Mouse (Mus musculus) MEL (cell line): ENCODE measurements around the gene Rapgef4.

Experiments
- CHD1 ChIP-seq: IDR thresholded peaks from 2 replicates; pipeline ENCODE4 v1.6.1; 2012; ENCODE audit warnings: low read depth, mild to moderate bottlenecking, inconsistent platforms, low read length, improper control_type of control experiment
- CTCF ChIP-seq, 3 experiments: IDR thresholded peaks in 2 of 3; conservative IDR thresholded peaks in 1 of 3; 2 replicates each; pipeline ENCODE4 v1.5.1; 2011 to 2012; ENCODE audit warnings: low read length in 3 of 3, low read depth in 2 of 3, mild to moderate bottlenecking in 2 of 3, improper control_type of control experiment in 1 of 3, inconsistent platforms in 1 of 3, mixed read lengths in 1 of 3, moderate library complexity in 1 of 3; ENCODE audit not compliant: control insufficient read depth in 1 of 3, insufficient read depth in 1 of 3, poor library complexity in 1 of 3, severe bottlenecking in 1 of 3
- ELF1 ChIP-seq: IDR thresholded peaks from 2 replicates; pipeline ENCODE4 v1.6.1; 2014; ENCODE audit warnings: low read depth, mild to moderate bottlenecking, inconsistent platforms, low read length, improper control_type of control experiment, moderate library complexity
- GATA1 ChIP-seq: IDR thresholded peaks from 2 replicates; pipeline ENCODE4 v1.6.1; 2011; ENCODE audit warnings: low read depth, low read length, improper control_type of control experiment
- HCFC1 ChIP-seq: IDR thresholded peaks from 2 replicates; pipeline ENCODE4 v1.6.1; 2012; ENCODE audit warnings: low read depth, mild to moderate bottlenecking, inconsistent platforms, low read length, improper control_type of control experiment, moderate library complexity
- JUND ChIP-seq: IDR thresholded peaks from 2 replicates; pipeline ENCODE4 v1.6.1; 2011; ENCODE audit warnings: low read depth, mild to moderate bottlenecking, improper control_type of control experiment, low read length
- MEF2A ChIP-seq: IDR thresholded peaks from 2 replicates; pipeline ENCODE4 v1.6.1; 2014; ENCODE audit warnings: low read depth, mild to moderate bottlenecking, inconsistent platforms, low read length, improper control_type of control experiment; ENCODE audit not compliant: poor library complexity, insufficient replicate concordance, severe bottlenecking; ENCODE audit errors: extremely low read depth
- MXI1 ChIP-seq: IDR thresholded peaks from 2 replicates; pipeline ENCODE4 v1.6.1; 2011; ENCODE audit warnings: mild to moderate bottlenecking, low read depth, low read length, improper control_type of control experiment
- MYC ChIP-seq: IDR thresholded peaks from 2 replicates; pipeline ENCODE4 v1.6.1; 2011; ENCODE audit warnings: low read depth, mild to moderate bottlenecking, low read length, improper control_type of control experiment, moderate library complexity
- POLR2A ChIP-seq, 2 experiments: IDR thresholded peaks; 2 replicates each; pipeline ENCODE4 v1.6.1; 2011 to 2012; ENCODE audit warnings: low read length in 2 of 2, mild to moderate bottlenecking in 2 of 2, control low read depth in 1 of 2, improper control_type of control experiment in 1 of 2, low read depth in 1 of 2, moderate library complexity in 1 of 2; ENCODE audit not compliant: control insufficient read depth in 1 of 2, insufficient read depth in 1 of 2, poor library complexity in 1 of 2
- SMC3 ChIP-seq: IDR thresholded peaks from 2 replicates; pipeline ENCODE4 v1.6.1; 2011; ENCODE audit warnings: low read depth, low read length, improper control_type of control experiment

DNA sequence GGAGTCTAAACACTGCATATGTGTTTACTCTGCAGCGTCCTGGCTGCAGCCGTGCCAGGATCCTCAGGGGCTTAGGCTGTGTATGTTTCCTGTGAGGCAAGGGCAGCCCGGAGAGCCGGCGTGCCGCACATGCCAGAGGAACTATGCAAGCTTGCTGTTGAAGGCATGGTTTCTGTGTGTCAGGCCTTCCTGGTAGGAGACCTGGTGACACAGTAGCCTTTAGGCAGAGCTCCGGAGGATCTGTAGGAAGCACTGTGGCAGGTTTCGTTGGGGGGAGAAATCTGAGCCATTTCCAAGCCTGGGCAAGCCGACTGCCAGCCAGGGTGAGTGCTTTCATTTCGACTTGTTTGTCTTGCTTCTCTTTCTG lies 316.7 kb downstream of the Rapgef4 start:
- TF ChIP-seq CTCF (IDR thresholded peaks at IDR 0.05 in 2 of 3, conservative IDR thresholded peaks at IDR 0.05 in 1 of 3; ENCODE audit: control insufficient read depth in 1 of 3, insufficient read depth in 1 of 3, low read depth in 2 of 3, low read length in 3 of 3, poor library complexity in 1 of 3, severe bottlenecking in 1 of 3) (no peak), POLR2A (IDR thresholded peaks at IDR 0.05; ENCODE audit: control insufficient read depth in 1 of 2, insufficient read depth in 1 of 2, low read depth in 1 of 2, low read length in 2 of 2, poor library complexity in 1 of 2) (no peak), JUND (no peak), MYC (no peak), ELF1 (no peak), MXI1 (no peak), HCFC1 (no peak), SMC3 (no peak), MEF2A (no peak), GATA1 (no peak), CHD1 (no peak)
